16 mouse cellular contexts compared by ENCODE assay signal in the genomic region with DNA sequence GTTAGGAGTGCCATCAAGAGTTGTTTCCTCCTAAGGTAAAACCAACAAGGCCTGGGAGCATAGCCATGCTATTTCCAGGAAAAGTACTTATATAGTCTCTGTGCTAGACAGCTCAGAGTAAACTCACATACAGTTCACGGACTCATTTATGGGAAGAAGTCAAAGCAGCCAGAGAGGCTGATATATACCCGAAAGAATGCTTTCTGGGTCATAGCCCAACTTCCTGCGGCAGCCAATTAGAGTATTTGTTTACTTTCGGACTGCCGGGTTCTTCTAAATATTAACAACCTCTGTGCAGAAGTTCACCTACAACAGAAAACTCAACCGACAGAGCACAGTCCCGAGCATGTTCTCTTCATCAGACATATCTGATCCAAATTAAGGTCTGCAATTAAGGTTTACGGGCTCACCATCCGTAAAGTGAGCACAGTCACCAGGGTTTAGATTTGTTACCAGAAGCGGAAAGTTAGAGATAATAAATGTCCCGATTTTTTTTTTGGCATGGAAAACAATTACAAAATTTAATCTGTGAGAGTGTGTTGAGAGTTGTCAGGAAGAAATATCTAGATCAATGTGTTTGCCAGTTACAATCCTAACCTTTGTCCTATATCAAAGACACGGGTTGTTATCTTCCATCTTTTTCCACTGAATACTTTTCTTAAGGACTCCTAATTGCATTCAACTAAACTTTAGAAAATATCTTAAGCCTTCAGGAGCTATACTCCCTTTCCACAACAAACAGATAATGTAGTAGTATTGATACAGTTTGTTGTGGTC.
DNase-seq lines count a peak whose midpoint lies in the region; ATAC-seq and TF ChIP-seq lines count a peak whose summit lies in the region.
"Had no signal": no experiment of that assay in that cellular context is flagged by ENCODE, and none has a peak within 500 bp of the region (broad histone marks: within the 10 kb centered on the region; RNA-seq: fewer than 3 reads in every experiment).

No protein-coding gene starts in this region.

- ATAC-seq in embryonic facial prominence, embryonic 15.5 days (ENCODE audit: insufficient number of reproducible peaks, low FRiP score, low TSS enrichment, low read depth): no peak
- ATAC-seq in kidney, embryonic 14.5 days (ENCODE audit: low FRiP score, low TSS enrichment): no peak
- no peak for ATAC-seq in forebrain, postnatal 0 days
- ATAC-seq: forebrain, embryonic 14.5 days; midbrain, embryonic 16.5 days had no signal

- no peak overlapping the region for H3K9ac ChIP-seq in embryonic facial prominence, embryonic 15.5 days
- H3K9ac ChIP-seq in kidney, embryonic 14.5 days (ENCODE audit: low read depth, low read length): no peak overlapping the region
- H3K9ac ChIP-seq in forebrain, postnatal 0 days: no peak overlapping the region
- H3K9ac ChIP-seq: neural tube, embryonic 12.5 days had no signal

- no peak overlapping the region for H3K4me2 ChIP-seq in embryonic facial prominence, embryonic 15.5 days (replicated peaks)
- peak overlapping the region; percentile 12; the same call in 1 of the 2 replicates for H3K4me2 ChIP-seq in kidney, embryonic 14.5 days (replicated peaks; ENCODE audit: low read depth, low read length)
- H3K4me2 ChIP-seq in forebrain, postnatal 0 days (ENCODE audit: low read depth): no peak overlapping the region
- H3K4me2 ChIP-seq: neural tube, embryonic 12.5 days had no signal

- TF ChIP-seq CTCF in forebrain, postnatal 0 days (IDR thresholded peaks at IDR 0.05; ENCODE audit: low read depth): no peak

- WGBS in embryonic facial prominence, embryonic 15.5 days: 63% methylated on average over 12 of the region's 12 CpGs
- WGBS in kidney, embryonic 14.5 days: 28% methylated on average over 12 of the region's 12 CpGs
- 85% methylated on average over 12 of the region's 12 CpGs for WGBS in forebrain, postnatal 0 days

- H3K4me3 ChIP-seq in embryonic facial prominence, embryonic 15.5 days (replicated peaks): no peak overlapping the region
- no peak overlapping the region for H3K4me3 ChIP-seq in kidney, embryonic 14.5 days (ENCODE audit: low read length)
- no peak overlapping the region for H3K4me3 ChIP-seq in forebrain, postnatal 0 days (ENCODE audit: low read depth, low read length)
- H3K4me3 ChIP-seq: limb, embryonic 10.5 days; neural tube, embryonic 12.5 days had no signal

- no peaks in the 10 kb centered on the region for H3K9me3 ChIP-seq in embryonic facial prominence, embryonic 15.5 days (replicated peaks)
- no peaks in the 10 kb centered on the region for H3K9me3 ChIP-seq in kidney, embryonic 14.5 days (ENCODE audit: control insufficient read depth, low read length)
- H3K9me3 ChIP-seq in forebrain, postnatal 0 days (ENCODE audit: low read length): no peaks in the 10 kb centered on the region
- H3K9me3 ChIP-seq: limb, embryonic 10.5 days; neural tube, embryonic 12.5 days had no signal

- H3K4me1 ChIP-seq in embryonic facial prominence, embryonic 15.5 days: no peaks in the 10 kb centered on the region; the same call in 1 of the 2 replicates
- peaks cover 15% of the 10 kb centered on the region for H3K4me1 ChIP-seq in kidney, embryonic 14.5 days (ENCODE audit: control insufficient read depth, insufficient read depth, low read length)
- no peaks in the 10 kb centered on the region for H3K4me1 ChIP-seq in forebrain, postnatal 0 days (ENCODE audit: insufficient read depth)
- H3K4me1 ChIP-seq: neural tube, embryonic 12.5 days had no signal

- peaks cover 19% of the 10 kb centered on the region; the same call in 1 of the 2 replicates for H3K36me3 ChIP-seq in embryonic facial prominence, embryonic 15.5 days
- no peaks in the 10 kb centered on the region for H3K36me3 ChIP-seq in kidney, embryonic 14.5 days (ENCODE audit: control insufficient read depth, insufficient read depth, low read length)
- H3K36me3 ChIP-seq in forebrain, postnatal 0 days (ENCODE audit: insufficient read depth): peaks cover 8% of the 10 kb centered on the region; the same call in 1 of the 2 replicates

- DNase-seq in NIH3T3 (ENCODE audit: low read depth): peak; percentile 28
- DNase-seq in lung, postnatal 25 days (ENCODE audit: low spot score): peak; percentile 5
- DNase-seq in testis, postnatal 10 days (ENCODE audit: low spot score): no peak
- DNase-seq in forebrain, postnatal 0 days: no peak
- no peak for DNase-seq in gastrocnemius, postnatal 10 days
- DNase-seq: cerebellum, adult 9-11 months; heart, postnatal 14 days; retina, postnatal 1 day; spleen, adult 18-20 months; thymus, adult 2 months had no signal

- peak overlapping the region; percentile 11; the same call in 1 of the 2 replicates for H3K27ac ChIP-seq in embryonic facial prominence, embryonic 15.5 days (replicated peaks)
- H3K27ac ChIP-seq in kidney, embryonic 14.5 days (ENCODE audit: low read depth, low read length): no peak overlapping the region
- no peak overlapping the region for H3K27ac ChIP-seq in forebrain, postnatal 0 days (ENCODE audit: low read depth, low read length)
- H3K27ac ChIP-seq: limb, embryonic 10.5 days; neural tube, embryonic 12.5 days had no signal

- no peaks in the 10 kb centered on the region for H3K27me3 ChIP-seq in embryonic facial prominence, embryonic 15.5 days
- no peaks in the 10 kb centered on the region for H3K27me3 ChIP-seq in kidney, embryonic 14.5 days (ENCODE audit: control insufficient read depth, insufficient read depth, low read length)
- H3K27me3 ChIP-seq in forebrain, postnatal 0 days (ENCODE audit: insufficient read depth, low read length): no peaks in the 10 kb centered on the region
- H3K27me3 ChIP-seq: neural tube, embryonic 12.5 days had no signal

Comparison
In these comparisons a context has a peak if more than half of its experiments do, and no peak if none do; other contexts are left out.
1. DNase-seq: peak in NIH3T3 (single experiment) and lung, postnatal 25 days (single experiment); none in testis, postnatal 10 days (single experiment), forebrain, postnatal 0 days (single experiment) and gastrocnemius, postnatal 10 days (single experiment).